Mouse (Mus musculus) left cerebral cortex, adult 2 months (tissue): ENCODE measurements at regions not wholly inside any gene's neighbourhood (a gene's known extent, or its start where the extent isn't known, plus 50 kb on each side); places are given as distances from the start of the nearest gene placed in this dataset.

Source experiments
- DNase-seq, 2 experiments: peaks; one replicate each; pipeline ENCODE4 v3.0.0; 2021 to 2022; ENCODE audit warnings: low spot score in 2 of 2, mixed read lengths in 1 of 2; ENCODE audit errors: extremely low spot score in 1 of 2
- H3K27ac ChIP-seq: fragments of 200-600 bp; 2 replicates; pipeline ENCODE4 v1.8.1; 2022
- H3K4me3 ChIP-seq: fragments of 200-600 bp; 2 replicates; pipeline ENCODE4 v1.8.1; 2022
- CTCF ChIP-seq: fragments of 200-600 bp; IDR thresholded peaks from 2 replicates; pipeline ENCODE4 v1.8.1; 2022; ENCODE audit warnings: antibody characterized with exemption, mild to moderate bottlenecking, moderate library complexity
- intact Hi-C: fragments of 180-260 bp; cut with DNase I; formaldehyde crosslinking; loops from one replicate; pipeline ENCODE4 v1.15.1; 2025

DNA sequence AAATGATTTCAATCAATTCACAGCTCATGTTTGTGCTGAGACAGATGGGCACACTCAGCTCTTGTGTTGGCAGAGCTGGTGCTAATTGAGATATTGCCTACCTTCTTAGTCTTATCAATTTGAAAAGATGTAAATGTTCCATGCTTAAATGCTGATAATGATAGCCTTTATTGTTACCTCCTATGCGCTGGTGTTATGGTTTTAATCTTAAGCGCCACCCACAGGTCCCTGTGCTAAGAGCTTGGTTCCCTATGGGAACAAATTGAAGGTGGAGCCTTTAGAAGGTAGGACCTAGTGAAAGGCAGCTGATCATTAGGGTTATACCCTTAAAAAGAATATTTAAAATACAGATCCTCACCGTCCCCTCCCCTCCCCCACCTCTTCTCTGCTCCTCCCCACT is 146.5 kb upstream of the Plcz1 start:
- no peak for TF ChIP-seq CTCF
- Histone ChIP-seq H3K27ac (no peak overlapping the region), H3K4me3 (no peak overlapping the region)
- intact Hi-C loops, result no loop called here
- no peak for DNase-seq

DNA sequence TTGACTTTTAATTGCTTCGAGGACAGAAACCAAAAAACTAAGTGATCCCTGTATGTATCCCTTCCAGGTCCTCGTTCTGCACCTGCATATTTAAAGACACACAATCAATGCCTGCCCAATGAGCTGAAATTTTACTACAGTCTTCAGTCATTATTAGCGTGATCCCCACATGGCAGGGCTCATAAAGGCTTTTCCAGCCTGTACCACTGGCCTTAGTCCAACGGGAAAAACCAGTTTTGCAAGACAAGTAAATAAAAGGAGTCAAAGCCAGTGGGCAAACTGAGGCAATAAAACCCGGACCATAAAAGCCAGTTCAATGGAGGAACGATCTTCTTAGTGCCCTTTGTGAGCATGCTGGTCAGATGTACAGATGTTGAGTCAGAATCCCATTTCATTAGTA is 145.8 kb upstream of the Plcz1 start:
- Histone ChIP-seq H3K4me3 (no peak overlapping the region), H3K27ac (no peak overlapping the region)
- no peak for DNase-seq
- intact Hi-C loops, result no loop called here
- TF ChIP-seq CTCF, result no peak

DNA sequence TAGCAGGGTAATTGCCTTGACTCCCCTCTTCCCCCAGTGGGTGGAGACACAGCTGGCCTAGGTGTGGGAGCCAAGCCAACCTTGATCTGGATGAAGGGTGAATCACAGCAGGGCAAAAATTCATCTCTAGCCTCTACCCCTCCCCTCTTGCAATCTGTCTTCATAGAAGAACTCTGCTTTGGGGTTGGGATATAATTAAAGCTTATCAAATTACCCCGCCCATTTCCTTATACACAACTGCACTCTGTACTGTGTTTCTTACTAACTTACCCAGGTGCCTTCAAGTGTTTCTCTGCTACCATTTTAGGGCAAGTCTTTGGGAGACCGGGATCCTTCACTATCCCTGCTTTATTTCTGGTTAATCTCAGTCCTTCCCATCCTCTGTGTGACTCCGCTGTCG is 138.7 kb upstream of the Plcz1 start:
- no peak for TF ChIP-seq CTCF
- DNase-seq, result no peak
- intact Hi-C loops, result no loop called here
- no peak overlapping the region for H3K27ac ChIP-seq
- no peak overlapping the region for H3K4me3 ChIP-seq

DNA sequence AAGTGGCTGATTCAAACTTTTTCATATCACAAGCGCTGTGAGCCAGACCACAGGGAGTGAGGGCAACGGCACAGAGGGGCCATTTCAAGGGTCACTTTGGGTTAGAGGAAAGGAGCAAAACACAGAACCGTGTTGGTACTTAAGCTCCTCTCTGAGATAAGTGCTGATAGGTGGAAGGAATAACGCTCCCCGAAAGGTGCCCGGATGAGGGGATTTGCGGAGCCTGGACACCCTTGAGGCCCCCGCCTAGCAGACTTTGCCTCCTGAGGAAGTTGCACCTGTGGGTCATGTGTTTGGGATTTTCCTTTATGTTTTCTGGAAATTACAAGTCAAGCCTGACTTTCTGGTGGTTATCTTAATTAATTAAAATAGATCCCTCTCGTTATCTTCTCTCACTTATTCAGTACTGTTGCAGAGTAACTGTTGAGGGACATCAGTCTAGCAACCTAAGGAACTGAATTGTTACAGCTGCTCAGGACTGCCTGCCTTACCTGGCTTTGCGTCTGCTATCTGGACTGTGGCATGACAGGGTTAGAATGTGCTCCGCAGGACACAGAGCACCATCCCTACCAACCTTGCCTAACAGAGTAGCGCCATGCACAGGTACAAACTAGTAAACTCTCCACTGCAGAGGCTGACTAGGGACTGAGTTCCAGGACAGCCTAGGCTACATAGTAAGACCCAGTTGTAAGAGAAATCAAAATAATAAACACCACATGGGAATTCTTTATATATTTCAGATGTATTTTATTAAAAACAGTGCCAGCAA is 137.4 kb upstream of the Plcz1 start:
- no peak for DNase-seq
- H3K4me3 ChIP-seq, result no peak overlapping the region
- TF ChIP-seq CTCF, result no peak
- intact Hi-C loops, result no loop called here
- no peak overlapping the region for H3K27ac ChIP-seq

DNA sequence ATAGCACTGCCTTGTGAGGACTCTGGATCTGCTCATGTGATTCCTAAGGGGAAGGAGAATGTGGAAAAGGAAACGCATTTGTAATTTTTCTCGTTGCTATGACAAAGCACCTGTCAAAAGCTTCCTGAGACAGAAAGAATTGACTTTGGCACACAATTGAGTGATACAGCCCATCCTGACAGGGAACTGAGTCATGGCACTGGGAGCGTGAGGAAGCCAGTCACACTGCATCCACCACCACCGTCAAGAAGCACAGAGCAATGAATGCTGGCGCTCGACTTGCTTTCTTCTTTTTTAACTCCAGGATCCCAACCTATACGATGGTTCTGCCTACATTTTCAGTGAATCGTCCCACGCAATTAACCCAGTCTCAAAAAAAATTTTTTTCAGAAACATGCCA is 131.5 kb upstream of the Plcz1 start:
- Histone ChIP-seq H3K4me3 (no peak overlapping the region), H3K27ac (no peak overlapping the region)
- intact Hi-C loops, result no loop called here
- no peak for TF ChIP-seq CTCF
- DNase-seq, result no peak

DNA sequence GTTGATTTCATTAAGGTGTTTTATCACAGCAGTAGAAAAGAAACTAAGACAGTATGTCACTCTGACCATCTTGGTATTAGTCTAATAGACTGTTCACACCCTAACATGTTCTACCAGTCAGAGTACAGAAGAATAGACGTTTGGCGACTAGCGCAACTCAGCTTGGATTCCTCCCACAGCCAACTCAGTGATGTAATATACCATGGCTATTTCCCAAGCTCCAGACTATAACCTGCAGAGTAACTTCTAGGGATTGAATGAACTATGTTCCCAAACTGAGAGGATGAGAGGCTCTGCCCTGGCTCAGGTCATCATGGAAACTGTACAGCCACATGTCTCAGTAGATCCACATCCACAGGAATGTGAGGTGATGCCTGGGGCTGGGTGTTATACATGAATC is 128.6 kb upstream of the Plcz1 start:
- TF ChIP-seq CTCF, result no peak
- no peak overlapping the region for H3K27ac ChIP-seq
- intact Hi-C loops, result no loop called here

DNA sequence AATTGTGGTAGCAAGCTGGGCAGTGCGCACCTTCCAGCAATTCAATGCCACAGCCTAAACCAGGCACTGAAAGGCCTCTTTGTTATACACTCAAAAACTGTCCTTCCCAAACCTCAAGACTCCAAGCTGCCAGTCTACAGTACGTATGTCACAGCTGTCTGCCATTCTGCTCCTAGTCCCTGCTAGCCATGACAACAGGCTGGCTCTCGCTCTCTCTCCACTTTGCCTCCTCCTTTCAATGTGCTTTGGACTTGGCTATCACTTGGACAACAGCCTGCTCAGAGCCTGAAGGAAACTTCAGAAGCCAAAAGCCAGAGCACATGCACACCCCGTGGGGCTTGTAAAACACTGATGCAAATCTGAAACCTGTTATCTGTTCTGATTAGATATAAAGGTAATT is 125.9 kb upstream of the Plcz1 start:
- TF ChIP-seq CTCF, result no peak
- no peak for DNase-seq
- no peak overlapping the region for H3K27ac ChIP-seq
- intact Hi-C loops, result no loop called here
- no peak overlapping the region for H3K4me3 ChIP-seq

More for the DNA sequence above, 128.6 kb upstream of the Plcz1 start:
- no peak for DNase-seq
- H3K4me3 ChIP-seq, result no peak overlapping the region

DNA sequence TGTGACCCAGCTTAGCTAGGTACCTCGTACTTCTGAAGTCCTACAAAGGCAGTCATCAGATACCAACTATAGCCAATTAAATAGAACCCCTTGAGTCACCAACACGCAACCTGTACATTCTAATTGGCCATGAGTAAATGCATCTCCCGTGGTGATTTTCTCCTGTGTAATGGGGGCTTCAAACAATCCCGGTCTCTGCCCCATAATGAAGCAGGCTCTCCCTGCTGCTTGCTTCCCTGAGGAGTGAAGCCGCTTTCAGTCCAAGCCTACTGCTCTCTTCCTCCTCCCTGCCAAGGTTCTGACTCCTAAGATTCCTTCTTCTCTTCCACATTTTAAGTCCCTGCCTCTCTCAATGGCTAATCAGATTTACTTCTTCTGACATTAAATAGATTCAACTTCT is 121.5 kb upstream of the Plcz1 start:
- intact Hi-C loops, result no loop called here
- H3K27ac ChIP-seq, result no peak overlapping the region
- TF ChIP-seq CTCF, result no peak
- no peak for DNase-seq
- H3K4me3 ChIP-seq, result no peak overlapping the region

DNA sequence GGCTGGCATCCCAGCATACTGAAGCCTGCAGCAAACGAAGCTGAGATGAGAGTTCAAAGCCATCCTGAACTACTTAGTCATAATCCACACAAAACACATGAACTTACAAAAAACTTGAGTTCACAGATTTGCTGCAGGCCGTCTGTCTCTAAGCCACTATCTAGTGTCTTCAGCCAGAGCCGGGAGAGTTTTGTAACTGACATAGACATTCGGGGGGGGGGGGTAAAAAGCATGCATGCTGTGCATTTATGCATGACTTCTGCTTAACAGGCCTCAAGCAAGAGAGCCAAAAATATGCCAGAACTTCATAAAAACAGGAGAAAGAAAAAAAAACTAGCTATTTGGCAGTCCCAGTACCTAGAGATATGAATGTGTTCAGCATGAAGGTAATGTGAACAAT is 120.2 kb upstream of the Plcz1 start:
- Histone ChIP-seq H3K27ac (no peak overlapping the region), H3K4me3 (no peak overlapping the region)
- no peak for DNase-seq
- intact Hi-C loops, result no loop called here
- TF ChIP-seq CTCF, result no peak

DNA sequence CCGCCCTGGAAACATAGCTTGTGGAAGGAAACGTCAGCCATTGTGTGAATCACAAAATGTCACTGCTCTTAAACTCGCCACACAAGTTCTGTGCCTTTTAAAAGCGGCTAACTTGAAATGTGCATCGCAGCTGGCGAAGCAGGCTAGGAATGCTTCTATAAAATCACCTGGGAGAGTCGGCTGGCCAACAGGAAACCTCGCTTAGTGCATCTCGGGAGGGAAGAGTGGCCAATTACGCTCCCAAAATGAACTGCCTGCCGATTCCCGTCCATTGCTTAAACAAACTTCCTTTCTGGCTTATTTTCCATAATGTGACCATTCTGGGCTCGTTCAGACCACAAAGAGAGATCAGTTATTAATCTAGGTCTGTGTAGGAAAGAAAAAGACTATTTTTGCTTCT is 119.7 kb upstream of the Plcz1 start:
- Histone ChIP-seq H3K4me3 (no peak overlapping the region), H3K27ac (no peak overlapping the region)
- TF ChIP-seq CTCF, result no peak
- intact Hi-C loops, result no loop called here
- no peak for DNase-seq

DNA sequence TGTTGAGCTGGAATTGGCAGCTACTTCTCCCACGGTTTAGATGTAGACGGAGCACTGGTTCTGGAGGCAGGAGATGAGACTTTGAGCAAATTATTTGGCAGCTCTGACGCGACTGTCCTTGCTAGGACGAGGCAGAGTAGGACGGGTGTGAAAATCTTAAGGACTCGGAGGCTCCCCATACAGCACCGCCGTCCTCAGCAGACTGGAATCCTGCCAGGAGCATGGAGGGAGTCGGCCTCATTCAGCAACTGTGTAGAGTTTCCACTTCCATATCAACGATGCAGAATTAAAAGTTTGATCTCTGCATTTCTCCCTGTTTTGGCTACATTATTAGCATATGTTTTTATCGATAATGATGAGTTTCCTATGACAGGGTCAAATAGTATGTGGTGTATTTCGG is 117.7 kb upstream of the Plcz1 start:
- no peak overlapping the region for H3K27ac ChIP-seq
- TF ChIP-seq CTCF, result no peak
- H3K4me3 ChIP-seq, result no peak overlapping the region
- intact Hi-C loops, result no loop called here
- DNase-seq, result no peak

DNA sequence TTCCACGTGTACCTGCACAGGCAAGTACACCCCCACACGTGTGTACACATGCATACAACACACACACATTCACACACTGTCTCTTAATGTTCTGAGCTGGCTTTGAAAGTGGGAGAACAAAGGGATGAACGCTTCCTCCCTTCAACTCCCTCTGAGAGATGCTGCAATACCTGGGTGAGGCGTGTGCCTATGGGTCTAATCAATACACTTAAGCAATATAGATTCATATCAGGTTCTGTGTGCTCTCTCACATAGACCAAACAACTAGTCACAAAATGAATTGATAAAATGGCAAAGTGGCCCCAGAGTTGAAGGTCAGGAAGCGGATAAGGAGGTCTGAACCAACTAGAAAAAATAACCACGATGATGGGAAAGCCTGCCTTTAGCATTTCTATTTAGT is 116.1 kb upstream of the Plcz1 start:
- intact Hi-C loops, result no loop called here
- no peak overlapping the region for H3K4me3 ChIP-seq
- H3K27ac ChIP-seq, result no peak overlapping the region
- DNase-seq, result no peak
- no peak for TF ChIP-seq CTCF

DNA sequence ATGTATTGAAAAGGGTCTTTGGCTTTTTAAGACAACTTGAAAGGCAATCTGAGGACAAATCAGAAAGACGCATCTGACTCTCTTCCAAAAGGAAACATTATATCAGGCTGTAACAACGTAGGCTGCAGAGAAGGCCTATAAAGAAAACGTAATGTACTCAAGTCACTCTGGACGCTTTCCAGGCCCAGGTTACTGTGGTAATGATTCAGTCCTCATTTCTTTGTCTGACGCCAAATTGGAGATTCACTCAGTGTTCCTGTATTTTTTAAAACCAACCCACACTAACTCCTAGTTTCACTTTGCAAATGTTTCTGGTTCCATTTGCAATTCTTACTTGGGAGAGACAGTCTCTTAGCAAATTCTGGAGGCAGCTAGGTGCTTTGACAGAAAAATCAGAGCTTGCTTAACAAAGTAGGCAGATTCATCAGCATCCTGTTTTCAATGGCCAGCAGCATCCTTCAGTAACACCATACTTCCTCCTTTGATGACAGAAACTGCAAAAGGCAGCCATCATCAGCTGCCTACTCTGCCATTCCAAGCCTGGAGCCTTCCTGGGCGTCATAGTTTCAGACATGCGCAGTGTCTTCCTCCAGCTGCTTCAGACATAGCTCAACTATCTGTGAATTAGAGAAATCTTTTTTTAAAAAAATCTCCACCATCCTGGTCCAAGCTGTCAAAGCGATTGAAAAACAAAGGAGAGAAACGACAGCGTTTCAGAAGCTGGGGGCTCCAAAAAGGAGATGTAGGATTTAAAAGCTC is 111.3 kb upstream of the Plcz1 start:
- intact Hi-C loops, result loop anchor here (1.0 to 5.0 kb wide), 2 partner anchors 272 to 275 kb away; partner anchors contain the start of gene Plekha5
- no peak overlapping the region for H3K27ac ChIP-seq
- peak; percentile 20 to 44 for DNase-seq
- H3K4me3 ChIP-seq, result no peak overlapping the region
- TF ChIP-seq CTCF, result no peak
